Mouse (Mus musculus) kidney, embryonic 14.5 days (tissue): Measurements from ENCODE around the gene Steap3. TPM values are rescaled to one million over a fixed set of nuclear protein-coding genes. Genes with fewer than 3 reads are reported as not detected.

ENCODE experiments used
- ATAC-seq: fragments of 200-750 bp; cut with Nextera tagmentation; 2 replicates; pipeline ENCODE4 v1.8.0; 2017; ENCODE audit warnings: moderate number of reproducible peaks, mild to moderate bottlenecking, moderate TSS enrichment, moderate library complexity; ENCODE audit not compliant: low FRiP score, low TSS enrichment
- H3K27ac ChIP-seq: fragments of 300-500 bp; sonication (generic); 2 replicates; pipeline ENCODE4 v1.5.1; 2014; ENCODE audit warnings: low read depth, mild to moderate bottlenecking, low read length, moderate library complexity, mixed read lengths
- H3K27me3 ChIP-seq: fragments of 300-500 bp; sonication (generic); 2 replicates; pipeline ENCODE4 v1.6.1; 2014; ENCODE audit warnings: mild to moderate bottlenecking, low read length; ENCODE audit not compliant: control insufficient read depth, insufficient read depth
- H3K36me3 ChIP-seq: fragments of 300-500 bp; sonication (generic); 2 replicates; pipeline ENCODE4 v1.6.1; 2014; ENCODE audit warnings: low read length, mixed read lengths; ENCODE audit not compliant: control insufficient read depth, insufficient read depth
- H3K4me1 ChIP-seq: fragments of 300-500 bp; sonication (generic); 2 replicates; pipeline ENCODE4 v1.6.1; 2014; ENCODE audit warnings: low read length, mixed read lengths; ENCODE audit not compliant: control insufficient read depth, insufficient read depth
- H3K4me2 ChIP-seq: fragments of 300-500 bp; sonication (generic); replicated peaks from 2 replicates; pipeline ENCODE4 v1.6.1; 2014; ENCODE audit warnings: low read depth, mild to moderate bottlenecking, low read length
- H3K4me3 ChIP-seq: fragments of 300-500 bp; sonication (generic); 2 replicates; pipeline ENCODE4 v1.5.1; 2014; ENCODE audit warnings: mild to moderate bottlenecking, low read length
- H3K9ac ChIP-seq: fragments of 300-500 bp; sonication (generic); 2 replicates; pipeline ENCODE4 v1.6.1; 2014; ENCODE audit warnings: low read depth, mild to moderate bottlenecking, low read length, moderate library complexity
- H3K9me3 ChIP-seq: fragments of 300-500 bp; sonication (generic); 2 replicates; pipeline ENCODE4 v1.6.1; 2016; ENCODE audit warnings: low read length; ENCODE audit not compliant: control insufficient read depth
- WGBS: fragments of 180-500 bp; shearing (Covaris S2); extraction: QIAGEN DNeasy Blood & Tissue Kit; methylation state at CpG from one replicate; pipeline ENCODE4 v1.1.7; 2014; 5-methylcytosine and 5-hydroxymethylcytosine counted together
- polyA plus RNA-seq: library from polyadenylated mRNA; unstranded; fragments of >200 nt; fragmentation: Nextera tagmentation; extraction: Ambion mirVana; gene quantifications from 2 replicates; pipeline ENCODE4 v1.2.1, GENCODE M21; 2014

The Steap3 gene
- polyA plus RNA-seq, 1 experiment from 2014 or later = 2.2 TPM

GRCm38 (mm10) chr1:120275224-120275623 lies 2.7 kb upstream of the Steap3 start:
- H3K4me2 ChIP-seq = no peak overlapping the region
- H3K9me3 ChIP-seq = peaks cover 4% of the 10 kb centered on the region; the same call in 1 of the 2 replicates
- no peak overlapping the region for H3K27ac ChIP-seq
- no peaks in the 10 kb centered on the region for H3K36me3 ChIP-seq
- no peak for ATAC-seq
- H3K9ac ChIP-seq = no peak overlapping the region
- no peaks in the 10 kb centered on the region for H3K27me3 ChIP-seq
- 77% methylated on average over 3 of the region's 3 CpGs for WGBS
- H3K4me1 ChIP-seq = no peaks in the 10 kb centered on the region
- no peak overlapping the region for H3K4me3 ChIP-seq

- no peak overlapping the region for H3K9ac ChIP-seq
- H3K9me3 ChIP-seq = peaks cover 4% of the 10 kb centered on the region; the same call in 1 of the 2 replicates
- H3K4me3 ChIP-seq = no peak overlapping the region
- no peaks in the 10 kb centered on the region for H3K27me3 ChIP-seq
- 89% methylated on average over 3 of the region's 3 CpGs for WGBS
- no peak overlapping the region for H3K27ac ChIP-seq
- no peak for ATAC-seq
- no peak overlapping the region for H3K4me2 ChIP-seq
- H3K36me3 ChIP-seq = no peaks in the 10 kb centered on the region
- H3K4me1 ChIP-seq = no peaks in the 10 kb centered on the region
These were observed 1.6 kb downstream of the Steap3 start for GRCm38 (mm10) chr1:120270882-120271281.

DNA sequence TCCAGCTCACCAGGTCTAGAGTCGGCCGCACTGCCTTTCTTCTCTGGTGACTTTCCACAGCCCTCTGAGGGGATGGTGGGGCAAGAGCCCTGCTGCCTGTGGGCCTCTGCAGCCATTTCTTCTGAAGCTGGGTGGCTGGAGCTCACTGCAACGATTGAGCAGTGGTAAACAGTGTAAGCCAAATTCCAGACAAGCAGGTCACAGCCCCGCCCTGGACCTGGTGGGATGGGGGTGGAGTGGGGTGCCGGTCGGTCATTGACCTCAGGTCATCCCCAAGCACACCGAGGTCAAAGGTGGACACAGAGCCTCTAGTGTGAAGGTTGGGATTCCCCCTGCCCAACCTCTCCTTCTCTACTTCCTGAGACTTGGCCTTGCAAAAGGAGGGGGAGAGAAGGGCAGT lies 2.4 kb downstream of the Steap3 start:
- Histone ChIP-seq H3K27me3 (no peaks in the 10 kb centered on the region; the same call in 1 of the 2 replicates), H3K4me2 (no peak overlapping the region), H3K4me3 (no peak overlapping the region), H3K4me1 (no peaks in the 10 kb centered on the region), H3K9ac (no peak overlapping the region), H3K9me3 (peaks cover 4% of the 10 kb centered on the region; the same call in 1 of the 2 replicates), H3K27ac (no peak overlapping the region), H3K36me3 (no peaks in the 10 kb centered on the region)
- 70% methylated on average over 7 of the region's 7 CpGs for WGBS
- ATAC-seq = no peak

DNA sequence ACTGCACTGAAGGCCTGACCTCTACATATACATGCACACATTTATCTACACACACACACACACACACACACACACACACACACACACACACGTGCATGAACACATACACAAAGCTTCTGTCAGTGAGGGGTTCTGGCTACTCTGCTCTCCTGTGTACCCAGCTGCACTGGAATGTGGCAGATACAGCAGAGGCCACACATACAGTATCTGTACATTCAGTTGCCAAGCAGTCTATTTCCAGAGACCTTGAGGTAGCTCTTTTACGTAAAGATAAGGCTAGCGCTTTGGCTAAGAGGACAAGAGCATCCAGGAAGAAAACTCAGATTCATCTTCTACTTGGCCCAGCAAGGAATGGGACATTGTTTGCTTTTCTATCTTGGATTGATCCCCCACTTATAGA lies 4.9 kb downstream of the Steap3 start:
- Histone ChIP-seq H3K4me1 (no peaks in the 10 kb centered on the region), H3K9me3 (no peaks in the 10 kb centered on the region), H3K27me3 (no peaks in the 10 kb centered on the region; the same call in 1 of the 2 replicates), H3K9ac (no peak overlapping the region), H3K27ac (no peak overlapping the region), H3K4me3 (no peak overlapping the region), H3K4me2 (no peak overlapping the region), H3K36me3 (no peaks in the 10 kb centered on the region)
- ATAC-seq = no peak
- WGBS = 88% methylated on average over 3 of the region's 3 CpGs

DNA sequence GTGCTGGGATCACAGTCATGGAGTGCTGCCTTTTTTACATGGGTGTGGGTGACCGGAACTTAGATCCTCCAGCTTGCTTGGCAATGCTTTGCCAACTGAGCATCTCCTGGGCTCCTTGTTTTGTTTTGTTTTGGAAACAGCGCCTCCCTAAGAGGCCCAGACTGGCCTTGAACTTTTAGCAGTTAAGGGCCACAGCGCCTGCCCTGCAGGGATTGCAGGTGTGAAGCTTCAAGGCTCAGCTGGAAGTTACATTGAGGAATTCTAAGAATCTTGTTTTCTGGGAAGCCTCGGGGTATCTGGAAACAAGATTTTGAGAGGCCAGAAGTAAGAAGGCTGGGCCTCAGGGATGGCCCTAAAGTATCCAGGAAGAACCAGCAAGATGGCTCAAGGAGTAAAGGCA lies 6.0 kb downstream of the Steap3 start:
- Histone ChIP-seq H3K27me3 (no peaks in the 10 kb centered on the region; the same call in 1 of the 2 replicates), H3K4me2 (no peak overlapping the region), H3K27ac (no peak overlapping the region), H3K4me3 (no peak overlapping the region), H3K9ac (no peak overlapping the region), H3K36me3 (no peaks in the 10 kb centered on the region), H3K9me3 (no peaks in the 10 kb centered on the region), H3K4me1 (no peaks in the 10 kb centered on the region)
- 56% methylated on average over 4 of the region's 4 CpGs for WGBS
- ATAC-seq = no peak

GRCm38 (mm10) chr1:120264861-120265686 lies 7.4 kb downstream of the Steap3 start:
- ATAC-seq = peak; percentile 92
- WGBS = under 1% methylated on average over 33 of the region's 40 CpGs
- no peaks in the 10 kb centered on the region; the same call in 1 of the 2 replicates for H3K27me3 ChIP-seq
- H3K9me3 ChIP-seq = no peaks in the 10 kb centered on the region
- no peak overlapping the region for H3K27ac ChIP-seq
- H3K4me2 ChIP-seq = peak overlapping the region; percentile 98
- peak overlapping the region; percentile 44 for H3K9ac ChIP-seq
- H3K4me1 ChIP-seq = no peaks in the 10 kb centered on the region
- no peaks in the 10 kb centered on the region for H3K36me3 ChIP-seq
- peak overlapping the region; percentile 42 for H3K4me3 ChIP-seq

- Histone ChIP-seq H3K9me3 (no peaks in the 10 kb centered on the region), H3K27me3 (no peaks in the 10 kb centered on the region; the same call in 1 of the 2 replicates), H3K4me1 (no peaks in the 10 kb centered on the region; the same call in 1 of the 2 replicates), H3K4me2 (no peak overlapping the region), H3K4me3 (no peak overlapping the region), H3K27ac (no peak overlapping the region), H3K36me3 (no peaks in the 10 kb centered on the region), H3K9ac (no peak overlapping the region)
- WGBS = 79% methylated on average over 4 of the region's 4 CpGs
- no peak for ATAC-seq
These were observed 9.3 kb downstream of the Steap3 start for GRCm38 (mm10) chr1:120263226-120263625.

DNA sequence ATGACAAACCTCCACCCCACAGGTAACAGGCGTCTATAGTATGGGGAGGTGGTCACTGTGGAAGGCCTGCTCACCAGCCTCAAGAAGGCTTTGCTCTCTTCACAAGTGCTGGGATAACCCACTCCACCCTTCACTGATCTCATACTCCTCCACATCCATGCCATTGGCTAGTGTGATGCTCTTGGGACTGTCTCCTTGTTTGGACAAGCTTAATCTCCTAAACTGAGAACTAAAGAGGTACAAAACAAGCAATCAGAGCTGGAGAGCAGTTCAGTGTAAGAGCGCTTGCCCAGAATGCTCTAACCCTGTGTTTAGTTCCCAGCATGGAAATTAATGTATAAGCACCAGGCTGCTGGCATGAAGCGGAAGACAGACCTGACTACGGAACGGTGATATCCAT lies 11.3 kb downstream of the Steap3 start:
- H3K4me3 ChIP-seq = no peak overlapping the region
- no peaks in the 10 kb centered on the region for H3K9me3 ChIP-seq
- no peaks in the 10 kb centered on the region; the same call in 1 of the 2 replicates for H3K4me1 ChIP-seq
- no peak overlapping the region for H3K9ac ChIP-seq
- no peak for ATAC-seq
- H3K27me3 ChIP-seq = no peaks in the 10 kb centered on the region; the same call in 1 of the 2 replicates
- no peak overlapping the region for H3K27ac ChIP-seq
- no peak overlapping the region for H3K4me2 ChIP-seq
- H3K36me3 ChIP-seq = no peaks in the 10 kb centered on the region
- WGBS = 95% methylated on average over 5 of the region's 5 CpGs

DNA sequence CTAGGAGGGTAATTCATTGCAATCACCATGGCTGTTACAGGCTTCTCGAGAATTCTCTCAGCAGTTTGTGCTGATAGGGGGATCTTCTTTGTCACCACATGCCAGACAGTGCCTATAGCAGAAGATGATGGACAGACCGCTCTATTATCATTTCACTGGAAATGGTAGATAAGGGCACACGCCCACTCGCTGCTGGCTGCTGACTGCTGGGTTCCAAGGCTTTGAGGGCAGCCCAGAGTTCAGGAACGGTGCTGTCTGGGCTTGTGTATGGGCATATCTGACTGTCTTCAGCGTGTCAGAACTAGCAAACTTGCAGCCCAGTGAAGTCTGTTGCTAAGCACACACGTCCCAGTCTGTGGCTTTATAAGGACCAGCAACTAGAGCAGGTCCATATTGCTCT lies 13.3 kb downstream of the Steap3 start:
- H3K9ac ChIP-seq = no peak overlapping the region
- no peak overlapping the region for H3K4me3 ChIP-seq
- H3K4me1 ChIP-seq = no peaks in the 10 kb centered on the region; the same call in 1 of the 2 replicates
- no peak for ATAC-seq
- no peaks in the 10 kb centered on the region for H3K27me3 ChIP-seq
- 75% methylated on average over 7 of the region's 7 CpGs for WGBS
- H3K36me3 ChIP-seq = no peaks in the 10 kb centered on the region
- H3K27ac ChIP-seq = no peak overlapping the region
- no peaks in the 10 kb centered on the region for H3K9me3 ChIP-seq
- no peak overlapping the region for H3K4me2 ChIP-seq
